Mouse (Mus musculus) cerebellum, postnatal 10 days (tissue): ENCODE measurements around the gene Gm20388.
A peak's percentile ranks its signal among the peaks of the same experiment; 100 is the strongest.
"Not testable (repeated sequence)": the region's sequence is repeated elsewhere in the genome, so short reads cannot be mapped to it uniquely, and the experiment has no call there.

ENCODE experiments used
- DNase-seq, 2 experiments: peaks; one replicate each; pipeline ENCODE4 v3.0.0; 2021; ENCODE audit warnings: mixed read lengths in 2 of 2

Gene Gm20388

DNA sequence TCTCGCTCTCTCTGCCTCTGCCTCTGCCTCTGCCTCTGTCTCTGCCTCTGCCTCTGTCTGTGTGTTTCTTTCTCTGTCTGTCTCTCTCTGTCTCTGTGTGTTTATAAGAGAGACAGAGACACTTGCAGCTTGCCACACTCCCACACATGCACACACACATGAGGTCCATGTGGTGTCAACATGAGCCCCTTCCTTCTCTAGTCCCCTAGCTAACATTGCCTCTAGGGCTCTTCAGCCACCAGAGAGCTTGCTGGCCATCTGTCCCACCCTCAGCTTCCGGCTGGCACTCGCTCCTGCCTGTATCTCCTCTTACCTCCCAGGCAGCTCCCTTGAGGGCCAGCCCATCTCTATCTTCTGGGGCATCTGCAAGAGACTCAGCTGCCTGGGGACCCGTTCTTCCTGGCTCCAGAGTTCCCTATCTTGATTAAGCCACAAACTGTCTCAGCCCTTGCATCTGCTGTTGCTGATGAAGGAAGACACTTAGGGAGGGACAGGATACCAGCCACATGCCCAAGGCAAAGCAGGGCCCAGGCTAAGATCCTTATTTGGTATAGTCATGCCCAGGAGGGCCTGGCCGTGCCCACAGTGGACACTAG, 414.6 kb downstream of the Gm20388 start:
- peak in 1 of 2 experiments; percentile 66 for DNase-seq

GRCm38 (mm10) chr8:120327131-120327554, 416.5 kb downstream of the Gm20388 start:
- DNase-seq = peak; percentile 72 to 77

- DNase-seq = no peak
These were observed 417.9 kb downstream of the Gm20388 start for GRCm38 (mm10) chr8:120328361-120329022.

GRCm38 (mm10) chr8:120329030-120329748, 418.5 kb downstream of the Gm20388 start:
- DNase-seq = peak; percentile 86 to 88

DNA sequence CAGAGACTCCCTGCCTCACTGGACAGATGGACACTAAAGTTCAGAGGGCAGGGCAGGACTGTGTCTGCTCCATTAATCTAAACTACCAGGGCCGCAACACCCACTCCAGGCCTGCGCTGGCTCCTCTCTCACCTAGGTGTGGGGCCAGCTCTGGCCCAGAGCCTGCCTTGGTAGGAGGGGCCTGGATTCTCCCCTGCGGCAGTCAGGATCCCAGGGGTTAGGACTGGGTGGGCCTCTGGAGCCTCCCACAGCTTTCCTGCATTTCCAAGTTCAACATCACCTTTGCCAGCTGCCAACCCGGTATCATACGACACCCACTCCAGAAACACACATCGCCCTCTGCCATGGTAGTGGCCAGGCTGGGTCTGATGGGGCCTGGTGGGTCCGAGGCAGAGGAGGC, 420.4 kb downstream of the Gm20388 start:
- DNase-seq = no peak

GRCm38 (mm10) chr8:120332379-120333229, 422.0 kb downstream of the Gm20388 start:
- DNase-seq = peak; percentile 76 to 86

DNA sequence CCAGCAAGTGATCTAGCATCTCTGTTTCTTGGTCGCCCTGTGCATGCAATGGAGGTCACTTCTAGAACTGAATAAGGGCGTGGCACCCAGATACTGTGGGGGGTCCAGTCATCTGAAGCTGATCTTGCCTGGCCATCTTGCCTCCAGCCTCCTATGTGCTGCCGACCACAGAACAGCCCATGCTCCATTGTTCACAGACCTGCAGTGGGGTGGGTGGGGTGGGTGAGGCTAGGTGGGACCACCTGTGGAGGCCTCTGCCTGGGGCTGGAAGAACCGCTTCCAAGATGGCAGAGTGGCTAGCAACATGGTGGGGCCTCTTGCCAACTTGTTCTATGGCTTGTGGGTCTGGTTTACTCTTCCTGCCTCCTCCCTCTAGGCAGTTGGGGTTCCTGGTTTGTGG, 423.0 kb downstream of the Gm20388 start:
- no peak for DNase-seq

- not testable (repeated sequence) for DNase-seq
These were observed 423.6 kb downstream of the Gm20388 start for GRCm38 (mm10) chr8:120334261-120334660.

GRCm38 (mm10) chr8:120334878-120335261, 424.2 kb downstream of the Gm20388 start:
- DNase-seq = peak in 1 of 2 experiments; percentile 59

DNA sequence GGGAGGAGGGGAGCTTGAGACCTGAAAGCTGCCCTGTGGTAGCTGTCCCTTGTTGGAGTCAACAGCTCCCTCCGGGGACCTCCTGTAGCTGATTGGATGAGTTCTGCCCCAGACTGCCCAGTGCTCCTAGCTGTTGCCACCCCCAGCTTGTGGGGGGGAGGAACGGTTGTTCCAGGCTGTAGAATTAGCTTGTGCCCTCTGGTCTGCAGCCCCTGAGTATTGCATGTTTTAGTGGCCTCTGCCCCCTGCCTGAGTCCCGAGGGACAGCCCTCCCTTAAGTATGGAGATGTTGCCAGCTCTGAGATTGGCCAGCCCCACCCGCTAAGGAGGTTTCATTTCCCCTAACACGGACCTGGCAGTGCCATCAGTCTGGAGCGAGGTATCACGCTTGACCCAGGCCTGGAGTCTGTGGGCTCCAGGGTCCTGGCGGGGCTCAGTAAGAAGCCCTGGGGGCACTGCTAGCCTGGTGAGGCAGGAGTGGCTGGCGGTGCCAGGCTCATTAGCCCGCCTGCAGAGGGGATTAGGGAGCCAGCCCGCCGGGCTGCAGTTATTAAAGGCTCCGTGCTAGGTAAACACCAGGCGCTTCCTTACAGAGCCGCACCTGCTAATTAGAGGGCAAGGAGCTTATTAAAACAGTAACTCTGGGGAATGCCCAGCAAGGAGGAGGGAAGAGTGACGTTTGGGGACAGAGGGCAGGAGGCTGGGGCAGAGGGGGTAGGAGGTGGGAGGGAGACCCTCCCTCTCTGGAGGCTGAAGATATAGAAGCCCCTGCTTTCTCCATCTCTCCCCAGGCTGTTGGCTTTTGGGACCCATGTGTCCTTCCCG, 424.8 kb downstream of the Gm20388 start:
- peak in 1 of 2 experiments; percentile 71 for DNase-seq

- DNase-seq = peak; percentile 82 to 86
These were observed 425.4 kb downstream of the Gm20388 start for GRCm38 (mm10) chr8:120336087-120336380.

DNA sequence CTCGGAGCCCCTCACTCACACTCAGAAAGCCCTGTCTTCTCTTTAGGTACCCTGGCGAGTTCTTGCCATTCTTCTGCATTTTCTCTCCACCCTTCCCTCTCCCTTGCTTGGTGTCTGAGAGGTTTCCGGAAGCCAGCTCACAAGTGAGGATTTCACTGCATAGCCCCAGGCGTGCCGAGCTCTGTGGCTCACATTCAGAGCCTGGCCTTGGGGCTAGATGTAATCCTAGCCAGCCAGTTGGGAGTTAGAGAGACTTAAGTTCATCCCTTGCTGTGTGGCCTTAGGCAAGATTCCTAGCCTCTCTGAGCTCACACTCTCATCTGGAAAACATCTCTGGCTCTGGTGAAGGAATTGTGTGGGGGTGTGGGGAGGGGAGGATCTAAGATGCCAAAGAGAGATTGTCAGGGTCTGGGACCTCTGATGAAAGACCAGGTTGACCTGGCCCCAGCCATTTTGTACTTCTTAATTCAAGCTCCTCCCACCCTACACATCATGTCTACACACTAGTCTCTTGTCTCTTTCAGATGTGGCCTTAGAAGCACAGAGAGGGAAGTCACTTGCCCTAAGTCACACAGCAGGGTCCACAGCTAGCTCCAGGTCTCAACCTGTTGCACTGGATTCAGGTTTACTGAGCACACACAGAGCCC, 426.4 kb downstream of the Gm20388 start:
- DNase-seq = no peak

GRCm38 (mm10) chr8:120337627-120338026, 427.0 kb downstream of the Gm20388 start:
- DNase-seq = no peak

- no peak for DNase-seq
These were observed 428.0 kb downstream of the Gm20388 start for GRCm38 (mm10) chr8:120338678-120339077.

DNA sequence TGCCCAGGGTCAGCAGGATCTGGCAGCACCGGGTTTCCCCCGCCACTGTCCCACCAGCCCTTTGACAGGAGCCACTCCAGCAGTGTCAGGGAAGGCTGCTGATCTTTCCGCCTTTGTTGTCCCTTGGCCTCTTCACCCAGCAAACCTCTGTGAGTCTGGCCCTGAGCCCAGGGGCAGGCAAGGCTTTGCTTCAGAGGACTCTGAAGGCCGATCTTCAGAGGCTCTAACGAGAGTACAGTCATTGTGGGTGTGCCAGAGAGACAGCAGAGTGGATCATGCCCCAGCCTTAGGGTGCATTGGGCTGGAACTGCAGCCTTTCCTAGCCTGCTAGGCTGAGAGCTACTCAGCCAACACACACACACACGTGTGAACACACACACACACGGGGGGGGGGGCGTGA, 429.1 kb downstream of the Gm20388 start:
- DNase-seq = peak; percentile 75 to 82

DNA sequence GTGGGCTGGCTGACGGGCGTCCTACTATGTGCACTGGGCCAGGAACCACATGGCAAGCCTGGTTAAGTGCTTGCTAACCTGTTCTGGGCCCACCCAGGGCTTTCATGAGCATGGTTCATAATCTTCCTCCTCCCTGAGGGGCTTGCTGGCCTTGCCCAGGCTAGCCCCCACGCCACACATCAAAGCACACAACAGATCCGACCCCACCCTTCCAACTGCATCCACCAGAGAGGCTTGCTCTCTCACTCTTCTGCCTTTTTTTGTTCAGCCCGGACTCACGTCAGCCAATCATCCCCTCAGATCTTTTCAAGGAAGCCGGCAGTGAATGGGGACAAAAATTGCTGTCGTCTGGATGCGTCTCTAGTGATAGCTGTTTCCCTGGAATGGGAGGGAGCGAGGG, 430.5 kb downstream of the Gm20388 start:
- DNase-seq = no peak

GRCm38 (mm10) chr8:120342847-120343548, 432.4 kb downstream of the Gm20388 start:
- no peak for DNase-seq

- DNase-seq = no peak
These were observed 432.9 kb downstream of the Gm20388 start for GRCm38 (mm10) chr8:120343582-120343981.

GRCm38 (mm10) chr8:120344166-120344565, 433.5 kb downstream of the Gm20388 start:
- DNase-seq = no peak

DNA sequence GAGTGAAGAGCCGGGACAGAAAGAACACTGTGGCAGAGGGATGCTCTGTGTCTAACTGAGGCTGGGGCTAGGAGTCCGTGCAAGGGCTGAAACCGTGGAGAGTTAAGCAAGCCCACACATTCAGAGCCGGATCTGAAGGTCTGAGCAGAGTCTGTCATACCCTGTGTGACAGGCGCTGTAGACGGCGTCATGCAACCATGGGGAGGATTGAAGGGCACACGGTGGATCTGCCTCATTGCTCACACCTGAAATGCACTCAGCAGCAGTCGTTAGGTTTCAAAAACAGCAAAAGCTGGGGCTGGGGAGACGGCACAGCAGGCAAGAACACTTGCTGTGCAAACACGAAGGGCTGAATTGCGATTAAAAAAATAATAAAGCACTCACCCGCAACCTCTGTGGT, 433.9 kb downstream of the Gm20388 start:
- DNase-seq = no peak

- DNase-seq = peak; percentile 67 to 72
These were observed 437.2 kb downstream of the Gm20388 start for GRCm38 (mm10) chr8:120347734-120348341.
